Mouse (Mus musculus) adrenal gland (tissue): Measurements from ENCODE around the gene Ints11.

Experiments used
- intact Hi-C: fragments of 180-260 bp; cut with DNase I; formaldehyde crosslinking; loops from one replicate; pipeline ENCODE4 v1.15.1; 2025
- long read RNA-seq, 2 experiments: library from polyadenylated mRNA; unstranded; transcript quantifications; one replicate each; pipeline ENCODE4 v2.0.0; 2020; ENCODE audit warnings: borderline replicate concordance in 1 of 2; ENCODE audit not compliant: insufficient replicate concordance in 1 of 2

The Ints11 gene
- long read RNA-seq, experiment 1, transcript Ints11-201 (17 exons, 2,368 nt): major isoform, 48 of 56 reads
- long read RNA-seq, experiment 1, partial matches to known transcripts: 0 of 56 reads
- long read RNA-seq, experiment 1, other reads (novel, unspliced or antisense): 8 of 56 reads
- long read RNA-seq, experiment 2, transcript Ints11-201 (17 exons, 2,368 nt): major isoform, 51 of 62 reads
- long read RNA-seq, experiment 2, partial matches to known transcripts: 5 of 62 reads
- long read RNA-seq, experiment 2, other reads (novel, unspliced or antisense): 6 of 62 reads

DNA sequence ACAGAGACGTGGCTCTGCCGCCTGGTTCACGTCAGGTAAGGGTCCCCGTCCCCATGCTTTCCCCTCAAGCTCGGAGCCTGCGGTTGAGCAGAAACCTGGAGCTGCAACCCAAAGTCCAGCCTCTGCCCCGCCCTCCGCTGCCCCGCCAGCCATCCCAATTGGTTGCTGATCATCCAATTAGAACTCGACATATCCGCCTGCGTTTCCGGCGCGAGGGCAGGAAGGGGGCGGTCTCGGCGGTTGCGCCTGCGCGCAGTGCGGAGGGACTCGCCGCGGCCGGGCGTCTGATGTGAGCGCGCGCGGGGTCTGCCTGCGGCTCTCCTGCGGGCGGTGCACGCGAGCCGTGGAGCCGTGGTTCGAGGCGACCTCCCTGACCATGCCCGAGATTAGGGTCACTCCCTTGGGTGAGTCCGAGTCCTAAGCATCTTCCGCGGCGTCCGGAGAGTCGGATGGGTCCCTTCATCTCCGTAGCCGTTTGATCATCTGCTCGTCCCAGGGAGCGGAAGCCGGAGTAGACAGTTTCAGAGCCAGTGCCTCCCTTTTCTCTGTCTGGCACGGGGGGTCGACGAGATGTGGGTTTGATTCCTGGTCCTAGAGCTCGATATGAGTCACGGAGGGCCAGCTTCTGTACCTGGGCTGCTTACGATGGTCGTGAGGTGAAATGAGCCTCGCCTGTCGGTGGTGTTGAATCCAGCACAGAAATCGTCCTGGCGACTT, at the start of gene Ints11, which contains the start of gene Cptp:
TSS of gene Ints11 (plus strand) at position 230 of the 717 bp plus-strand sequence.
TSS of gene Cptp (minus strand) at position 124 of the 717 bp plus-strand sequence.
- intact Hi-C loops: no loop called here

DNA sequence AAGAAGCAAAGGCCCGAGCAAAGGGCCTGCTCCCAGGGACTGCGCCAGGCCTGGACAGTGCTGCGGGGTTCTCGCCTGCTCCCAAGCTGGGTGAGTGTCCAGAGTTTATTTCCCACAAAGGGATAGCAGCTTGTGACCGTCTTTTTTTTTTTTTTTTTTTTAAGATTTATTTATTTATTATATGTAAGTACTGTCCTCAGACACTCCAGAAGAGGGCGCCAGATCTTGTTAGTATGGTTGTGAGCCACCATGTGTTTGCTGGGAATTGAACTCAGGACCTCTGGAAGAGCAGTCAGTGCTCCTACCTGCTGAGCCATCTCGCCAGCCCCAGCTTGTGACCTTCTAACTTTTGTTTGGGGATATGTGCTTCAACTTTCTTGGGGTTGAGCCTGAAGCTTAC, 48.3 kb upstream of the Ints11 start:
- intact Hi-C loops: no loop called here

DNA sequence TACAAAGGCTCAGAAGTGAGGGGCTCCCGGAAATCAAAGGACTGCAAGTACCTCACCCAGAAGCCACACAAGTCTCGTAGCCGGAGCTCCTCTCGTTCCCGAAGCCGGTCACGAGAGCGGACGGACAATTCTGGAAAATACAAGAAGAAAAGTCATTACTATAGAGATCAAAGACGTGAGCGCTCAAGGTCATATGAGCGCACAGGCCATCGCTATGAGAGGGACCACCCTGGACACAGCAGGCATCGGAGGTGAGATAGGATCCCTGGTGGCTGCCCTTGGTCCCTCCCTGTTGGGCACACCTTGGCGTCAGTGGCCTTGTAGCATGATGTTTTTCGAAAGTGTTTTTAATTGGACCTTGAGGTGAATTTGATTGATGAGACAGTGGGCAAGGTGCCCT, 45.9 kb upstream of the Ints11 start:
- intact Hi-C loops: no loop called here

DNA sequence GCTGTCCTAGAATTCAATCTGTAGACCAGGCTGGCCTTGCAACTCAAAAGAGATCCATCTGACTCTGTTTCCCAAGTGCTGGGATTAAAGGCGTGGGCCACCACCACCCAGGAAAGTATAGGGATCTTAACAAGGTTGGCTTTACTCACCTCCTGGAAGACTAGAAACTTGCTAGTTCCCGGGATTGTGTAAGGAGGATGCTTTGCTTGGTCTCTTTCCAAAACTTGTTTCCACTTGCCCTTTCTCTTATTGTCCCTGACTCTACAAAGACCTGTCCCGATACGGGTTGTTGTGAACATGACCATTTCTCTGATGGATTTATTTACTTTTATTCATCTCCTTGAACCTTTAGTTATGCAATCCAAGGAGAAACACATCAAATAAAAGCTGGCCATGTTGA, 39.5 kb upstream of the Ints11 start:
- intact Hi-C loops: no loop called here

DNA sequence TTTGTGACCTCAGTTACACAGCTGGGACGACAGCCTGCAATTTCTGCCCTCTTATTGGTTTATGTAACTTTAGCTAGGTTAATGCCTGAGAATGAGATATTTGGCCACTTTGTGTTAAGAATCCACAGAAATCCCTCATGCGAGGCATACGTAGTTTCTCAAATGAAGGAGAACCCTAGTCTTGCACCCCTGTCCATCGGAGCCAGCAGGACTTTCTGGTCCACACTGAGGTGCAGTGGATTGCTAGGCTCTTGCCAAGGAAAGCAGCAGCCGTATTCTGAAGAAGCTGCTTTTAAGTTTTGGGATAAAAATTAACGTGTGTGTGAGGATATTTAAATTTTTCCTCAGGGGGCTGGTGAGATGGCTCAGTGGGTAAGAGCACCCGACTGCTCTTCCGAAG, 38.8 kb upstream of the Ints11 start:
- intact Hi-C loops: no loop called here

DNA sequence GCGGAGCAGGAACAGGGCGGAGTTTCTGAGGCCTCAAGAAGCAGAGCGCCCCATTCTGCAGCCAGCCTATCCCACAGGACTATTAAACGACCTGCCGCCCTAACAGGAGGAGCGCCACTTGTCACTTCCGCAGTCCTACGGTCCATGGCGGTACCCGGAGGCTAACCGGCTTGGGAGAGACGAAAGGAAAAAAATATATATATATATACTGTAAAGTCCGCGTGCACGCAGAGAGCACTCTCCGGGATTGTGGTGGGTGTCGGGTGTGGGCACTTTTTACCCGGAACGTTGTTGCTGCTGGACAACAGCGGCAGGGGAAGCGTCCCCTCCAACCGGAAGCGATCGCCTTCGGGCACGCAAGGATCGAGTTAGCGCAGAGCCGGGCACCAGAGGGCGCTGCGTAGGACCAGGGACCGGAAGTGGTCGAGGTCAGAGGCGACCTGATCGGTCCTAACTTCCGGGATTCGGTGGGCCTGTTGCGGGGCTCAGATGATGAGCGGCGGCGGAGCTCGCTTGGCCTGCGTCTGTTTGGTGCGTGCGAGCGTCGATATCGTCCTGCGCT, 38.1 kb upstream of the Ints11 start, which contains the start of gene Aurkaip1:
TSS of gene Aurkaip1 (plus strand) at position 68 of the 562 bp plus-strand sequence.
- intact Hi-C loops: no loop called here

DNA sequence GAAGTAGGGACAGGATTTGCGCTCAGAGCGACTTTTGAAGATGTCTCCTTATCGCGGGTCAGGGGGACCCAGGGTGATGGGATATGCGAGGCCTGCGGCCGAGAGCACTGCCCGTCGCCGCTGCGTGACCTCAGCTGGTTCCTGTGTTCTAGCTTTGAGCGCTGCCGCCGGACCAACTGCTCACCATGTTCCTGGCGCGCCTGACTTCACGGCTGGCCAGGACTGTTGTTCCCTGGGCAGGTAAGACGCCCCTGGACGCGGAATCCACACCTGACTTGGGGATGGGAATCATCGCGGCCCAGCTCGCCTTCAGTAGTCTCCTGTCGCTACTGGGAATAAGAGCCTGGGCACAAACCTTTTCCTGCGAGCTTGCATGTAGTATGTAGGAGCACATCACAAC, 37.5 kb upstream of the Ints11 start:
- intact Hi-C loops: no loop called here

DNA sequence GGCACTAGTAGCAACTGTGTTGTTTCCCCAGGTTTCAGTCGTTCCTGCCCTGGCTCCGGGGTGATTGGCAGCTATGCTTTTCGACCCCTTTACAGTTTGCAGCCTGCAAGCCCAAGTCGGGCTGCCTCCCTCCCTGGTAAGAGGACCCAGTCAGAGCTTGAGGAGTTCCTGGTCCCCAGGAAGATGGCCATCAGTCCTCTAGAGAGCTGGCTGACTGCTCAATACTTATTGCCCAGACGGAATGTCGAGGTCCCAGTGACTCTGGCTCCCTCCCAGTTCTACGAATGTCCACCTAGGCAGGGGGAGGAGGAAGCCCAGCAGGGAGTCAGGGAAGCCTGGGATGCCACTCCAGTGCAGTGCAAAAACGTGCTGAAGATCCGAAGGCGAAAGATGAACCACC, 37.0 kb upstream of the Ints11 start:
- intact Hi-C loops: no loop called here

DNA sequence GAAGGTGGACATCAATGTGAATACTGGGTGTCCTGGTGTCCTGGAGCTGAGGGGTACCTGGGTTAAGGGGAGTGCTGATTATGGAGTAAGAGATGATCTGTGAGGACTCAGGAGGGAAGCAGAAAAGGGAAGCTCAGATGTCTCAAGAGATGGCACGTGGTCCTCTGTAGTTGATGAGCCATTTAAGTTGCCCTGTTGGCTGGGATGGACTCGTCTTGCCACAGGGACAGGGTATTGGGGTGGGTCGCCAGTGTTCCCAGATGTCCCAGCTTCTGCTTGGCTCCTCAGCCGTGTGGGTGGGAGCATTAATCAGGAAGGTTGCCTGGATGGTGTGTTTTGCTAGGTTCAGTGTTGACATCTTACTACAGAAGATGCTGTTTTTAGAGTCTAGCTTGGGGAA, 36.1 kb upstream of the Ints11 start:
- intact Hi-C loops: no loop called here

DNA sequence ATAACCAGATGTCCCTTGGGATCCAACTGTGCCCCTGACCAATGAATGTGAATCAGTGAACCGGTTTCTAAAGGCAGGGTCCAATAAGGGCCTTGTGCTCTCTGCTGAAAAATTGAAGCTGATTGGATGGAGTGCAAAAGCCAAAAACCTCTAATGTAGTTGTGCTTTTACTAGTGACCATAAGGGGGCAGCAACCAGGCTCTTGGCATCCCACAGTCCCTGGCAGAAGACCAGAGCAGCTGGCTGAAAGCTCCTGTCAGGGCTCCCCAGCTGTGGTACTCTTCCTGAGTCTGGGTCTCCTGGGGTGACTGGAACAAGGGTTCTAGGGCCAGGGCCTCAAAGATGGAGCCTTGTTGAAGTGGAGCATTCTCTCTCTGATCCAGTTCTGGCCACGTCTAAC, 35.5 kb upstream of the Ints11 start:
- intact Hi-C loops: no loop called here

DNA sequence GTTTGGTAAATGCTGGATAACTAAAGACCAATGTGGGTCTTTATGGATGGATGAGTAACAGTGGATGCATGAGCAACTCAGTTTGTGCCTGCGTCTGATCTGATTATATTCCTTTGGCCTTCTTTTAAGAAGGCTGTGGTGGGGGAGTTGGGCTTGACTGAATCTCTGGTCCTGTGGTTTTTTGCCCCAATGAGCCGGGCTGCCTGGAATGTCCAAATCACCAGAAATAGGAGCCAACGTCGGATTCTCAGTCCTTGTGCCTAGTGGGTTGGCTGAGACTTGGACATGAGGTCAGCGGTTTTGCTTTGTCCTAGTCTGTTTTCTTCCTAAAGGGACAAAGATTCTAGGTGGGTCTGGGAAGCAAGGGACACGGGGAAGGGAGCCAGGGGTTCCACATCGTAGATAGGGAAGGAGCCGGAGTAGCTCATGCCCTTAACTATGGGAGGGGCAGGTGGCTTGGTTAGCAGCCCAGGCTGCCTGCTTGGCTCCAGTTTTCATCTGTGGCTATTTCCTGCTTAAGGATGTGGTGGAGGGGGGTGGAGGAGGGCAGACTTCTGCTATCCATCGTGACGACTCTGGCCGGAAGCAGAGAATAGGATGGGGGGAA, 31.8 kb upstream of the Ints11 start:
- intact Hi-C loops: no loop called here

DNA sequence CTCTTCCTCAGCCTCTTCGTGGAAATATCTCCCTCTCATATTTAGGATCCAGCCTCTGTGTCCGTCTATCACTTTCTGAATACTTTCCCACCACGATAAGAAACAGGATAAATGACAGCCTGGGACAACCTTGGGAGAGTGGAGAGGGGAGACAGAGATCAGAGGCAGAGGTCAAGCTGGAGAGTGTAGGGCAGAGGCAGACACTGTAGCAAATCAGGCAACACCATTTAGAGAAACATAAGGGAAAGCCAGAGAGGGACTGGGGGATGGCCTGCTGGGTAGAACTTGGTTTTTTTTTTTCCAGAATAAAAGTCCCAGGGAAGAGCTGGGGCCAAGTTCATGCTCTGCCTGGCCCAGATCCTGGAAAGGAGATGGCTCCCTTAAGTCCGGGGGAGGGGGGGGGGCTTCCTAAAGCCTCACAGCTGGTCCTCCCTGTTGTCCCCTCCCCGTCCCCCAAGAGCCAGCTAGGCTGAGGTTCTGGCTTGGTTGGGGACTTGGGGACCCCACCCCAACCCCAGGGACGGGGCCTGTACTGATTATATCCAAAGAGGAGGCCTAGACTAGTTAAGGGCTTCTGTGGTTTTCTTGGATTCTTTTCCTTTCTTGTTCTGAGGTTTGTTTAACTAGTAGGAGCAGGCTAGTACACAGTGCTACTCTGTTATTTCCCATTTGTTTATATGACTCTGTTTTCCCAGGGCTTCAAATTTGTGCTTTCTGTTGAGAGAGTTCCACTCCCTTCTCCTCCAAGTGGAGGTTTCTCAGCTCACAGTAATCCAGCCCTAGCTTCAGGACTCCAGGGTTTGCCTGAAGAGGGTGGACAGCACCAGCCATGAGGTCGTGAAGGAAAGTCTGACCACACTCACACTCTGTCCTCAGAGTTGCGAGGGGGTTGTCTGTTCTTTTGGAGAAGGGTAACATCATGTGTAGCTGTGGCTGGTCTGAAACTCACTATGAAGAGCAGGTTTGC, 30.9 kb upstream of the Ints11 start:
- intact Hi-C loops: no loop called here

DNA sequence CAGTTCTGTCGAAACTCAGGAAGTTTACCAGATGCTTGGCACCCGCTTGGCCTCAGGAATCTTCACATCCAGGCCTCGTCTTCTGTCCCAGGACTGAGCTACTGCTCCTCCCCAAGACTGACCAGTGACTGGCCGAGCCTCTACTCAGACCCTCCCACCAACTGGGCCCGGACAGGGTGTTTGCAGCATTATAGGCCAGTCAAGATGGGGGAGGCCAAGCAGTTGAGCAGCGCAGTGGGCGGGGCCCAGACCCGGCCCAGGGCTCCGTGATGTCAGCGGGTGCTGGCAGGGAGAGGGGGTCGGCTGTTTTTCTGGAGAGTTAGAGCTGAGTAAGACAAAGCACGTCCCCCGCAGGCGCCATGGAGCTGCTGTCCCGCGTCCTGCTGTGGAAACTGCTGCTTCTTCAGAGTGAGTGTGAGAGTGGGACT, 29.8 kb upstream of the Ints11 start, which contains the start of gene Mxra8:
TSS of gene Mxra8 (plus strand) at position 198 of the 428 bp plus-strand sequence.
- intact Hi-C loops: no loop called here

DNA sequence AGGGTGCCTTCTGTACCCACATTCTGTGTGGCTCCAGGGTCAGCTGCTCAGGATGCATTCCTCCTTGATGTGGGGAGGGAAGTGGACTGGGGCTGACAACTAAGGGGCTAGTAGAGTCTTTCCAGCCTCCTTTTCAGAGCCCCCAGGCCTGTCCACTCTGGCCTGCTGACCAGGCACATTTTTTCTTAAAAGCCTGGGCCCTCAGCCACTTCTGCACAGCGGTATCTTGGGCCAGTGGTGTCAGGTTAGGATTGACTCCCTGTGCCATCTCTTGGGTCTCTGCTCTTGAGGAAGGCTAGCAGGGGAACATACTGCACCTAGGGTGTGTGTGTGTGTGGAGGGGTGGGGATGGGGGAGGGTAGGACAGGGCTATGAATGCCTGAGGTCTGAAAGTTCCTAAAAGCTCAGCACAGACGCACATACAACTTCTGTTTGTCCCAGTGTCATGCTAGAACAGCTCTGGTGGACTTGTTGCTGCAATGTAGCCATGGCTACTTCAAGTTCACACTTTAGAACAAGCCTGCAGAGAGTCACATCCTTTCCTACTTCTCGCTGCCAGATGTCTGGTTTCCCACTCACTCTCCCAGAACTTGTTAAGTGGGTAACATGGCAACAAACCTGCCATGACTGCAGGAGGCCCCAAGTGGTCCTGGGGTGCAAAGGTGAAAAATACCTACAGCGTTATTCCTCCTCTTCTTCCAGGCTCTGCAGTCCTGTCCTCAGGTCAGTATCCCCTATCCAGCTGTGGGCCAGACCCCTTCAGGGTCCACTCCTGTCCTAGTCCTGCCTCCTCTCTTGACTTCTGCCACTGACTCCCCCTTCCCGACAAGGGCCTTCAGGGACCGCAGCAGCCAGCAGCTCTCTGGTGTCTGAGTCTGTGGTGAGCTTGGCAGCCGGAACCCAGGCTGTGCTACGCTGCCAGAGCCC, 29.0 kb upstream of the Ints11 start:
- intact Hi-C loops: no loop called here

DNA sequence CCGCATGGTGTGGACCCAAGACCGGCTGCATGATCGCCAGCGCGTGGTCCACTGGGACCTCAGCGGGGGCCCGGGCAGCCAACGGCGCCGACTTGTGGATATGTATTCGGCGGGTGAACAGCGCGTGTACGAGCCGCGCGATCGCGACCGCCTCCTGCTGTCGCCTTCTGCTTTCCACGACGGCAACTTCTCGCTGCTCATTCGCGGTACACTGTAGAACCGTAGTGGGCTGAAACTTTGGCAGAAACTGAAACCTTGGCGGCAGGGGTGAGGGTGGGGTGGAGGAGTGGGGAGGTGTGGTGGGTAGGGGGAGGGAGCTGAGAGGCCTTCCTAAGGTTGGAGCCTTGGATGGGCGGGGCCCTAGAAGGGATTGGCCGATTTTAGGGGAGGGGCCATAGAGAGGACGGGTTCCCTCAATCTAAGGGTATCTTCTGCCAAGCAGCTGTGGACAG, 28.3 kb upstream of the Ints11 start:
- intact Hi-C loops: no loop called here

DNA sequence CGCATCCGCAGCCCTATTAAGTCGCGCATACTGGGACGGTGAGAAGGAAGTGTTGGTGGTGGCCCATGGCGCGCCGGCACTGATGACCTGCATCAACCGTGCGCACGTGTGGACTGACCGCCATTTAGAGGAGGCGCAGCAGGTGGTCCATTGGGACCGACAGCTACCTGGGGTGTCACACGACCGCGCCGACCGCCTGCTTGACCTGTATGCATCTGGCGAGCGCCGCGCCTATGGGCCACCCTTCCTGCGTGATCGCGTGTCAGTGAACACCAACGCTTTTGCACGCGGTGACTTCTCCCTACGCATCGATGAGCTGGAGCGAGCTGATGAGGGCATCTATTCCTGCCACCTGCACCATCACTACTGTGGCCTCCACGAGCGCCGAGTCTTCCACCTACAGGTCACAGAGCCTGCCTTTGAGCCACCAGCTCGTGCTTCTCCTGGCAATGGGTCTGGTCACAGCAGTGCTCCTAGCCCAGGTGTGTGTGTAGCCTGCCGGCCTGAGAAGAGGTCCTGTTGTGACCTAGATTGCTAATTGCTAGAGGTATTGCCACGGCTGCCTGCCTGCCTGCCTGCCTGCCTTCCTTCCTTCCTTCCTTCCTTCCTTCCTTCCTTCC, 27.6 kb upstream of the Ints11 start:
- intact Hi-C loops: no loop called here

DNA sequence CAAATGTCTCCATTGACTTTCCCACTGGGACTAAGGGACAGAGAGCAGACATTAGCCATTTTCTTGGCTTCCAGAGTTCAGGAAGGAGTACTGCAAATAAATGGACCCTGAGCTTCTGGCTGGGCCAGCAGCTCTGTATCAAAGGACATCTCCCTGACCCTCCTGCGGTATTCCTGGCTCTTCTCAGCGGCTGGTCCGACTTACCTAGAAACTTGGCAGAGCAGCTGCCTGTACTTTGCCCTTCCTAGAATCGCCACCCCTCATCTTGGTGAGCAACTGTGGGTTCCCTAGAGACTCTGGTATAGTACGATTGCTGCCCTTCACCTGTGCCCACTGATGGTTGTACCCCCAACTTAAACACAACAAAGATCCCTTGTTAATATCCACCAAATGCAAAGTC, 26.1 kb upstream of the Ints11 start:
- intact Hi-C loops: no loop called here

DNA sequence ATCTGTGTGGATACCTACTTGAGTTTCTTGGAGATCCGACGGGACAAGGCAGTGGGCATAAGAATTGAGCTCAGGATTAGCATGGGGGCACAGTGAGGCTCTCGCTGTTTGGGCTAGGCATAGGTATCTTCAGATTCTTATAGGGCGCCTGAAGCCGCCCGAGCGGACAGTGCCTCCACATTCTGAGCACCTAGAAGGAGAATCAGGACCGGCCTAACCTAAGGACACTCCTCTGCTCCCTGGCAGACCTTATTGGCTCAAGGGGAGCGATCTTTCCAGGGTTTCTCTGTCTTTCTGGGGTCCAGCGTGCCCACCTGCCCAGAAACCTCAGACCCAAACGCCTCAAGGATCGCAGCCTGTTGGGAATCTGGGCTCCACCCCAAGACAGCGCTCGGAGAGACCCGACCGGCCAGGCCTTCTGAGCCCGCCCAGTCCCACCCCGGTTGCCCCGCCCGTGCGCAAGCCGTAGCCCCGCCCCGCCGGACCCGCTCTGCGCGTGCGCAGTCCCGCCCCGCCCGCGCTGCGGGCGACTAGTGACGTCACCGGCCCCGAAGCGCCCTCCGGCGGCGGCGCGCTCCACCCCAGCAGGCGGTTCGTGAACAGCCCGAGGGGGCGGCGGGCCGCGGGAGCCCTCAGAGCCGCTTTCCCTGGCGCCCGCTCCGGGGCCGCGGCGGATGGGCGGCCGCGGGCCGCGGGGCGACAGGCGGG, 22.3 kb upstream of the Ints11 start, which contains the start of gene Dvl1:
TSS of gene Dvl1 (plus strand) at position 532 of the 708 bp plus-strand sequence.
- intact Hi-C loops: no loop called here
